Mouse (Mus musculus) small intestine, adult 2 months (tissue): Measurements from ENCODE around the gene Uroc1. TPM values are rescaled to one million over a fixed set of nuclear protein-coding genes. Genes with fewer than 3 reads are reported as not detected.

Source experiments
- H3K27ac ChIP-seq: fragments of 200-500 bp; 2 replicates; pipeline ENCODE4 v1.5.1; 2012; ENCODE audit warnings: low read depth, low read length, control low read depth, inconsistent platforms; ENCODE audit not compliant: insufficient read depth
- H3K27me3 ChIP-seq: fragments of 200-500 bp; 2 replicates; pipeline ENCODE4 v1.6.1; 2012; ENCODE audit warnings: mild to moderate bottlenecking, moderate library complexity, low read length, inconsistent platforms; ENCODE audit not compliant: control insufficient read depth, insufficient read depth
- H3K36me3 ChIP-seq: fragments of 200-500 bp; 2 replicates; pipeline ENCODE4 v1.6.1; 2012; ENCODE audit warnings: mild to moderate bottlenecking, low read length, control low read depth, inconsistent platforms; ENCODE audit not compliant: control insufficient read depth, insufficient read depth
- H3K4me1 ChIP-seq: fragments of 200-500 bp; 2 replicates; pipeline ENCODE4 v1.6.1; 2012; ENCODE audit warnings: low read length, inconsistent platforms, mixed read lengths; ENCODE audit not compliant: control insufficient read depth, insufficient read depth, insufficient read length
- H3K4me3 ChIP-seq: fragments of 200-500 bp; 2 replicates; pipeline ENCODE4 v1.5.1; 2012; ENCODE audit warnings: low read depth, mild to moderate bottlenecking, control low read depth, inconsistent platforms, low read length, moderate library complexity
- CTCF ChIP-seq: fragments of 200-500 bp; IDR thresholded peaks from 2 replicates; pipeline ENCODE4 v1.5.1; 2012; ENCODE audit warnings: low read depth, mild to moderate bottlenecking, control low read depth, inconsistent platforms, low read length, moderate library complexity, mixed read lengths; ENCODE audit not compliant: insufficient replicate concordance, insufficient read length; ENCODE audit errors: extremely low read depth
- POLR2A ChIP-seq: fragments of 200-500 bp; IDR thresholded peaks from 2 replicates; pipeline ENCODE4 v1.6.1; 2012; ENCODE audit warnings: low read depth, mild to moderate bottlenecking, control low read depth, inconsistent platforms, low read length, moderate library complexity
- WGBS: fragments of 180-500 bp; shearing (Covaris S2); methylation state at CpG from one replicate; pipeline ENCODE4 v1.1.7; 2018; 5-methylcytosine and 5-hydroxymethylcytosine counted together
- polyA plus RNA-seq: library from polyadenylated mRNA; depleted of rRNA; stranded (reverse); fragments of >200 nt; gene quantifications from 2 replicates; pipeline ENCODE4 v1.2.3, GENCODE M21; 2012

Gene Uroc1
- polyA plus RNA-seq, 1 experiment, result not detected

- H3K27me3 ChIP-seq, result no peaks in the 10 kb centered on the region
These were observed 25.1 kb downstream of the Uroc1 start for GRCm38 (mm10) chr6:90358142-90358541.

GRCm38 (mm10) chr6:90359445-90359844 is 26.4 kb downstream of the Uroc1 start:
- Histone ChIP-seq H3K27ac (0 out of 2 replicates have a peak overlapping the region, but pooled peaks have one; percentile 51), H3K4me1 (peaks cover 15% of the 10 kb centered on the region; the same call in 1 of the 2 replicates), H3K36me3 (no peaks in the 10 kb centered on the region), H3K4me3 (no peak overlapping the region), H3K27me3 (no peaks in the 10 kb centered on the region)
- 81% methylated on average over 2 of the region's 2 CpGs for WGBS
- TF ChIP-seq POLR2A, result no peak
- no peak for TF ChIP-seq CTCF

More at GRCm38 (mm10) chr6:90358142-90358541, 25.1 kb downstream of the Uroc1 start:
- H3K4me1 ChIP-seq, result peaks cover 15% of the 10 kb centered on the region; the same call in 1 of the 2 replicates
- 64% methylated on average over 5 of the region's 5 CpGs for WGBS
- H3K27ac ChIP-seq, result no peak overlapping the region
- TF ChIP-seq POLR2A (no peak), CTCF (no peak)
- no peak overlapping the region for H3K4me3 ChIP-seq
- no peaks in the 10 kb centered on the region for H3K36me3 ChIP-seq

- Histone ChIP-seq H3K27ac (peak overlapping the region; percentile 51), H3K27me3 (no peaks in the 10 kb centered on the region), H3K36me3 (no peaks in the 10 kb centered on the region), H3K4me3 (no peak overlapping the region), H3K4me1 (peaks cover 15% of the 10 kb centered on the region; the same call in 1 of the 2 replicates)
- 13% methylated on average over 7 of the region's 7 CpGs for WGBS
- TF ChIP-seq CTCF, result no peak
- TF ChIP-seq POLR2A, result no peak
These were observed 27.1 kb downstream of the Uroc1 start for GRCm38 (mm10) chr6:90360024-90360781.

- 85% methylated on average over 6 of the region's 6 CpGs for WGBS
- TF ChIP-seq POLR2A (no peak), CTCF (no peak)
- H3K27ac ChIP-seq, result peak overlapping the region; percentile 51
- peaks cover 15% of the 10 kb centered on the region; the same call in 1 of the 2 replicates for H3K4me1 ChIP-seq
- no peaks in the 10 kb centered on the region for H3K36me3 ChIP-seq
- no peak overlapping the region for H3K4me3 ChIP-seq
- no peaks in the 10 kb centered on the region for H3K27me3 ChIP-seq
These were observed 28.0 kb downstream of the Uroc1 start for GRCm38 (mm10) chr6:90360922-90361614.

- TF ChIP-seq POLR2A (no peak), CTCF (no peak)
- Histone ChIP-seq H3K36me3 (no peaks in the 10 kb centered on the region), H3K27me3 (no peaks in the 10 kb centered on the region), H3K4me1 (peaks cover 15% of the 10 kb centered on the region; the same call in 1 of the 2 replicates), H3K4me3 (no peak overlapping the region), H3K27ac (no peak overlapping the region)
- WGBS, result 88% methylated on average over 5 of the region's 5 CpGs
These were observed 30.2 kb downstream of the Uroc1 start for GRCm38 (mm10) chr6:90363301-90363700.

GRCm38 (mm10) chr6:90368976-90369724 is 36.1 kb downstream of the Uroc1 start, which contains the start of gene Zxdc:
Zxdc (plus strand) TSS chr6:90369492.
- 0 out of 2 replicates have a peak within 1 kb of the TSS, but pooled peaks have one; percentile 10 for H3K27ac ChIP-seq
- WGBS, result 5% methylated on average over 41 of the region's 41 CpGs
- TF ChIP-seq CTCF (no peak), POLR2A (peak; percentile 86)
- H3K4me3 ChIP-seq, result peak within 1 kb of the TSS; percentile 76
- peaks cover 12% of the 10 kb centered on the region; the same call in 1 of the 2 replicates for H3K4me1 ChIP-seq
- H3K36me3 ChIP-seq, result peaks cover 14% of the 10 kb centered on the region
- no peaks in the 10 kb centered on the region for H3K27me3 ChIP-seq
